Mouse (Mus musculus) embryonic fibroblast, embryonic 13.5 days (primary cell): ENCODE results near the gene Tns2. TPM values are rescaled to one million over a fixed set of nuclear protein-coding genes. Genes with fewer than 3 reads are reported as not detected.
"Not testable (repeated sequence)": the region's sequence is repeated elsewhere in the genome, so short reads cannot be mapped to it uniquely, and the experiment has no call there.

Experiments used
- H3K27ac ChIP-seq: 2 replicates; pipeline ENCODE4 v1.5.1; 2012; ENCODE audit warnings: low read length, control low read depth, inconsistent platforms; ENCODE audit not compliant: insufficient read depth
- H3K4me1 ChIP-seq: 2 replicates; pipeline ENCODE4 v1.6.1; 2011; ENCODE audit warnings: low read length; ENCODE audit not compliant: control insufficient read depth, insufficient read depth
- H3K4me3 ChIP-seq: 2 replicates; pipeline ENCODE4 v1.5.1; 2011; ENCODE audit warnings: mild to moderate bottlenecking, control low read depth, low read length; ENCODE audit not compliant: insufficient read depth
- CTCF ChIP-seq: IDR thresholded peaks from 2 replicates; pipeline ENCODE4 v1.5.1; 2011; ENCODE audit warnings: mild to moderate bottlenecking, control low read depth, low read length, moderate library complexity, borderline replicate concordance; ENCODE audit not compliant: insufficient read depth
- POLR2A ChIP-seq: IDR thresholded peaks from 2 replicates; pipeline ENCODE4 v1.6.1; 2011; ENCODE audit warnings: low read depth, mild to moderate bottlenecking, control low read depth, low read length, moderate library complexity
- polyA plus RNA-seq: library from polyadenylated mRNA; stranded (reverse); fragments of >200 nt; gene quantifications from 2 replicates; pipeline ENCODE4 v1.2.4, GENCODE M21; 2011; ENCODE audit warnings: low read depth; ENCODE audit not compliant: missing spikeins, insufficient read length

Tns2 gene
- polyA plus RNA-seq, 1 experiment: 71.1 TPM

DNA sequence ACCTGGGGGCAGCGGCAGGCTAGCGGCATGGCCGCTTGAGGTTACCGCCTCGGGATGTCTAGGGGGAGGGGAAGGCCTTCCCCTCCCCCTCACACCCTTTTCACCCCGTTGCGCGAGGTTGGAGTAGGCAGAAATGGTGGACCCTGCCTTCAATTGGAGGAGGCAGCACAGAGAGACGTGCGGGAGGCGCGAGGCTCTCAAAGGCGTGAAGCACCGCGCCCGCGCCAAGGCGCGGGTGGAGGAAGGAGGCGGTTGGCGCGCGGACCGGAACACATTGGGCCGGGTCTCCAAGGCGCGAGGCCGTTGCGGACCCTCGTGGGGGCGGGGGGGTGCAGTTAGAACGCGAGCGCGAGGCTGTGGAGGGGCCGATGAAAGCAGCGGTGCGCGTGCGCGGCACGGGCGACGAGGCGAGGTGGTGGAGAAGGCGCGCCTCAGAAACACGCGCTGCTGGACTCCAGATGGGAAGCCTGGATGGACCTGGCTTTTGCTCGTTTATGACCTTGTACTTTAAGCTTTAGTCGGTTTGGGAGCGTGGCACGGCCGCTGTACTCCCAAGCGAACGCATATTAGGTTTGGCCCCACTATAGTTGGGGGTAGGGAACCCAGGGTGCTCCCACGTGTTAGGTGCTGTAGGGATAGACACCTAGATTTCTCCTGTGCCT is 26.0 kb upstream of the Tns2 start:
- TF ChIP-seq CTCF: no peak
- TF ChIP-seq POLR2A: peak; percentile 43; the same call in 1 of the 2 replicates
- peak overlapping the region; percentile 84 for H3K4me3 ChIP-seq
- H3K4me1 ChIP-seq: peaks cover 4% of the 10 kb centered on the region; the same call in 1 of the 2 replicates
- H3K27ac ChIP-seq: peak overlapping the region; percentile 94

DNA sequence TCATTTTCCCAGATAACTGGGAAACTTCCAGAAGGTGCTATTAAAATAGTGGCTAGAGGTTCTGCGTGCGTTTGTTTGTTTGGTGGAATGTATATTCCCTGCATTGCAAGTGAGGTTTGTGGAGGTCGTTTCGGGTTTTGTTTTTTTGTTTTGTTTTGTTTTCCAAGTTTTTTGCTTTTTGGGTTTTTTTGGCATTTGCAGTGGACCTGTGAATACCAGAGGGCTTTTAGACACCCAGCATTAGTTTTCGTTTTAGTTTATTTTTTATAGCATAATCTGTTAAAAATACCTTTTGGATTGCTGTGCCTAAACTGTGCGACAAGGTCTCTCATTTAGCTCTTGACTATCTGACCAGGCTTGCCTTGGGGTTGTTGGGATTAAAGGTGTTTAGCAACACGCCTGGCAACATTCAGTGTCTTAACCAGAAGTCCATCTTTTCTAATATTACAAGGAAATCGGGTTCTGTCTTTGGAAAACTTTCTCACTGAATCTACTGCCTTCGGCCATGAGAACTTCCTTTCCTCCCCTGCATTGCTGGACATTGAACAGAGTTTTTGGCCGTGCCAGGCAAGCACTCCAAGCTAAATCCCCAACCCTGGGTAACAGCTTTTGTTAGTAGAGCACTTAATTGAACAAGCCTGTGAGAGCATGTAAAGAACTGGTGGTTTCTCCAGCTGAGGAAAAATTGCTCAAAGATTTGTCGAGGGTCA is 25.2 kb upstream of the Tns2 start:
- peak overlapping the region; percentile 84 for H3K4me3 ChIP-seq
- TF ChIP-seq CTCF (no peak), POLR2A (no peak)
- 0 out of 2 replicates have a peak overlapping the region, but pooled peaks have one; percentile 14 for H3K27ac ChIP-seq
- H3K4me1 ChIP-seq: peaks cover 4% of the 10 kb centered on the region; the same call in 1 of the 2 replicates

DNA sequence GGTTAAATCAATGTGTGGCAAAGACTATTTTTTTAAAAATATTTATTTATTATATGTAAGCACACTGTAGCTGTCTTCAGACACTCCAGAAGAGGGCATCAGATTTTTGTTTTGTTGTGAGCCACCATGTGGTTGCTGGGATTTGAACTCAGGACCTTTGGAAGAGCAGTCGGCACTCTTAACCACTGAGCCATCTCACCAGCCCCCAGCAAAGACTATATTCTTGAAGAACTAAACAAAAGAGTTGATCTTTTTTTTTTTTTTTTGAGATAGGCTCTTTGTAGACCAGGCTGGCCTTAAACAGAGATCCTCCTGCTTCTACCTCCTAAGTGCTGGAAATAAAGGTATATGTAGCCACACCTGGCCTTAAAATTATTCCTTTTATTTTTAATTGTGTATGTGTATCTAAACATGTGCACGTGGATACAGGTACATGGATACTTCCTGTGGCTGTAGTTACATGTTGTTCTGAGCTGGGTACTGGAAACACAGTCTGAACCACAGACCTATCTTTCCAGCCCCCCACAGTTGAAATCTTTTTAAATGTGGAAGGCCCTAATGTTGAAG is 23.0 kb upstream of the Tns2 start:
- Histone ChIP-seq H3K4me3 (no peak overlapping the region), H3K4me1 (peaks cover 8% of the 10 kb centered on the region; the same call in 1 of the 2 replicates), H3K27ac (no peak overlapping the region)
- TF ChIP-seq POLR2A: no peak

DNA sequence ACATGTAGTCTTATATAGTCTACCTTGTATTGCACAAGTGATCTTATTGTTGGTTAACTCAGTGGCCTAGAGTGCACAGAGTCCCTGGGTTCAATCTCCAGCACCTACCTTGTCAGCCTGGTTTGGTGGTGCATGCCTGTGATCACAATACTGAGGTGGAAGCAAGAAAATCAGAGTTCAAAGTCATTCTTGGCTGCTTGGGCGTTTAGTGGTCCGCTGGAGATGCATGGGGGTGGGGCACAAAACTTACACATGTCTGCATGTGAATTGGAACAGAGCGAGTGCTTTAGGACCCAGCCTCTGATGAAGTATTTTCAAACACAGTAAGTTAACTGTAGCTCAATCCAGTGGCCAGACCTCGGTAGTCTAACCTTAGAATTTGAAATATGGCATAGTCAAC is 21.0 kb upstream of the Tns2 start:
- Histone ChIP-seq H3K4me3 (no peak overlapping the region), H3K4me1 (peaks cover 8% of the 10 kb centered on the region; the same call in 1 of the 2 replicates), H3K27ac (no peak overlapping the region)
- TF ChIP-seq CTCF: no peak
- TF ChIP-seq POLR2A: no peak

DNA sequence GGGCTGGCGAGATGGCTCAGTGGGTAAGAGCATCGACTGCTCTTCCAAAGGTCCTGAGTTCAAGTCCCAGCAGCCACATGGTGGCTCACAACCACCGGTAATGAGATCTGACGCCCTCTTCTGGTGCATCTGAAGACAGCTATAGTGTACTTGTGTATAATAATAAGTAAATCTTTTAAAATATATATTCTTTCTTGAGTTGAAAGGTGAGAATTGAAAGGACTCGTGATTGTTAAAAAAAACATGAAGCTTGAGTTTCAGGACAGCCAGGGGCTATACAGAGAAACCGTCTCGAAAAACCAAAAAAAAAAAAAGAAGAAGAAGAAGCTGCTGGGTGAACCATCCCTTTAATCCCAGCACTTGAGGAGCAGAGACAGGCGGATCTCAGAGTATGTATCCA is 20.3 kb upstream of the Tns2 start:
- not testable (repeated sequence) for H3K4me1 ChIP-seq, H3K4me3 ChIP-seq, H3K27ac ChIP-seq

DNA sequence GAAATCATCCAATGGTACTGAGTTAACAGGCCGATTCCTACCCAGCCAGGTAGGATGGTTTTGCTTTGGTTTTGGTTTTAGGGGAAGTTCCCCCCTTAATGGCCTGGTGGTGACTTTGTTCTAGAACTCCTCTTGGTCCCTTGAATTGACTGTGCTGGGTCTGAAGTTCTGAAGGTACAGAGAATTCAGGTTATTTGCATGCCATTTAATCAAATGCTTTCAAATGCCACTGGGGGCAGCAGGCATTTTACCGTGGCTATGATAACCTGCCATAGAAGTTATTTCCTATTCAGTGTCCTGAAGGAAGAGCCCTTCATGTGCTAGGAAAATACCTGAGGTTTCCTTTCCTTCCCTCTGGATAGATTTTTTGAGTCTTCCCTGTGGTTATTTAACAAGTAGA is 19.8 kb upstream of the Tns2 start:
- Histone ChIP-seq H3K4me1 (peaks cover 6% of the 10 kb centered on the region; the same call in 1 of the 2 replicates), H3K4me3 (no peak overlapping the region), H3K27ac (no peak overlapping the region)
- TF ChIP-seq CTCF (no peak), POLR2A (no peak)

DNA sequence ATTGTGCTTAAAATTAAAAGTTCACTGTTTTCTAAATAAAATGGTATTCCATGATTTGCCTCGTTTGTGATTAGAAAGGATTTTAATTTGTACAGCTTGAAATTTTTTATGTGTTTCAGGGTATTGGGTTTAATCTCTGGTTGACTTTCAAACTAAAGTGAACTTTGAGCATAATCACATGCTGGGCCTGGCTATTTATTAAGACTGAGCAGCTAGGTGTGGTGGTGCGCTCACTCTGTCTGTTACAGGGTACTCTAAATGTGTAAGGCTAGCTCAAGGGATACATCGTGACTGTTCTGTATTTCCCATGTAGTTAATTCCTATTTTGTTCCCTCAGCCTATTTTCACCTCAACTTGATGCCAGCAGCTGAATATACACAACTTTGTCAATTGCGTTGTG is 18.1 kb upstream of the Tns2 start:
- no peak overlapping the region for H3K4me3 ChIP-seq
- H3K27ac ChIP-seq: no peak overlapping the region
- H3K4me1 ChIP-seq: 0 out of 2 replicates have a peak, but pooled peaks cover 4% of the 10 kb centered on the region
- no peak for TF ChIP-seq POLR2A
- TF ChIP-seq CTCF: no peak

DNA sequence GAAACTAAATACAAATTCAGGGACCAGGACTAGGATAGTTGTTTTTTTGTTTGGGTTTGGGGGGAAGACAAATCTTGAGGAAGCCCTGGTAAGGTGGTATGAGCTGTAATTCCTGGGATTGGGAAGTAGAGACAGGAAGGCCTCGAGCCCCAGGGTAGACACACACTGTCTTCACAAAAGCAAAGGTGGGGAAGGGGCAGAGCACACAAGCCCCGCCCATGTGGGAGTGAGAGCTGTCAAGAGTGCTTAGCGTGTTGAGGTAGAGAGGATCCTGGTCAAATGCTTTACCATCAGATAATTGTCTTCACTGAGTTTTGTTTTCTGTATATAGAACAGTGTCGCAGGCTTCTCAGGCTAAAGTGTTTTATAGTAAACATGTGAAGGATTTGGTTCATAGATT is 17.2 kb upstream of the Tns2 start:
- H3K4me3 ChIP-seq: no peak overlapping the region
- no peak overlapping the region for H3K27ac ChIP-seq
- H3K4me1 ChIP-seq: 0 out of 2 replicates have a peak, but pooled peaks cover 4% of the 10 kb centered on the region
- TF ChIP-seq POLR2A (no peak), CTCF (no peak)

DNA sequence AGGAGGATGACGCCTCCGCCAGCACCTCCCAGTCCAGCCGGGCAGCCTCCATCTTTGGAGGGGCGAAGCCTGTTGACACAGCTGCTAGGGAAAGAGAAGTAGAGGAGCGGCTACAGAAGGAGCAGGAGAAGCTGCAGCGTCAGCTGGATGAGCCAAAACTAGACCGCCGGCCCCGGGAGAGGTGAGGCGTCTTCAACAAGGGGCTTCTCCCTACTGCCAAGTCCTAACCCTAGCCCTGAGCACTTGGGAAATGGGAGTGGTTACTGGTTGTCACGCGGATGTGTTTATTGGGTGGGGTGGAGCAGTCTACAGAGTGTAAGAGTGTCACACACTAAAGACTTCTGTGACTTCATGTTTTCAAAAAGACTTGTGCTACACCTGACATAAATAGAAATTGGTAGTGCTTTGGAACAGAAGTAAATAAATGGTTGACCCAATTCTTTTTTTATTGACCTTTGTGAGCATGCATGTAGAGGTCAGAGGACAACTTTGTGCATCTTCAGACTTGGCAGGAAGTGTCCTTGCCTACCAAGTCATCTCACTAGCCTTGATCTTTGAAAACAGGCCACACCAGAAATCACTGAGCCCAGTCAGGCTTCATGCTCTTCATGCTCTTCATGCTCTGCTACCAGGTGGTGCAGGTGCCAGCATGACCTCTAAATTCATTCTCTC is 10.2 kb upstream of the Tns2 start:
- H3K4me1 ChIP-seq: peaks cover 11% of the 10 kb centered on the region
- TF ChIP-seq CTCF (no peak), POLR2A (no peak)
- H3K4me3 ChIP-seq: no peak overlapping the region
- H3K27ac ChIP-seq: no peak overlapping the region
